Mouse (Mus musculus) mature B cell (primary cell): ENCODE measurements around the gene Pygm.

ENCODE experiments used
- in situ Hi-C: fragments of 300-500 bp; cut with MboI; formaldehyde crosslinking; loops from 2 replicates; pipeline ENCODE4 v1.14.3; 2019

The Pygm gene

GRCm38 (mm10) chr19:6352107-6352505 is 32.1 kb upstream of the Pygm start:
- in situ Hi-C loops, result no loop called here

- in situ Hi-C loops, result no loop called here
These were observed 30.2 kb upstream of the Pygm start for GRCm38 (mm10) chr19:6354030-6354429.

DNA sequence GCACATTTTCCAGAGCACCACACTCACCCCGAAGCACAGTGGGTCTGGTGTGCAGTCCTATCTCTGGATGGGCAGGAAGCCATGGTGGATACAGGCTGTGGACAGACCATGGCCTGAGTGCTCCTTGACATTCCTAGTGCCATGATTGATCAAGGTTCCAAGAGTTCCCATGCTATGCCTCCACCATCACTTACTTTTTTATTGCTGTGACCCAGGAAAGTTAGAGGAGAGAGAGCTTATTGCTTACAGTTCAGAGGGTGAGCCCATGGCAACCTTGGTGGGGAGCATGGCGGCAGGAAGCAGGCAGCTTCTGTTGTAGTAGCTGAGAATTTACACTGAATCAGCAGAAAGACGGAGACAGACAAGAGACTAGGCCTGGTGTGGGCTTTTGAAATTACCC is 22.9 kb upstream of the Pygm start:
- in situ Hi-C loops, result no loop called here

DNA sequence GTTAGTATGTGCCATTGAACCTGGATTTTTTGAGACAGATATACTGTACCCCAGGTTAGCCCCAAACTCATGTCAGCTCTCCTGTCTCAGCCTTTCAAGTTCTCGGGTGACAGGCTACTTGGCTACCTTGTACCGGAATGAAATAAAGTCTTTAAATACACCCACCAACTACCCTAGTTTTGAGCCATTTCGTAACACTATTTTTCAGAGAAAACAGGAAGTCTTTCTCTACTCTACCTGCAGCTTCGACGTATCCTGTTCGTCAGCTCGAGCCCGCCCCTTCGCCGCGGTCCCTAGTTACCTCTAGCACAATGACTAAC is 21.1 kb upstream of the Pygm start:
- in situ Hi-C loops, result no loop called here

GRCm38 (mm10) chr19:6363411-6364240 is 20.6 kb upstream of the Pygm start, which contains the start of gene Sf1:
TSS of gene Sf1 (plus strand) at chr19:6363690.
- in situ Hi-C loops, result no loop called here

DNA sequence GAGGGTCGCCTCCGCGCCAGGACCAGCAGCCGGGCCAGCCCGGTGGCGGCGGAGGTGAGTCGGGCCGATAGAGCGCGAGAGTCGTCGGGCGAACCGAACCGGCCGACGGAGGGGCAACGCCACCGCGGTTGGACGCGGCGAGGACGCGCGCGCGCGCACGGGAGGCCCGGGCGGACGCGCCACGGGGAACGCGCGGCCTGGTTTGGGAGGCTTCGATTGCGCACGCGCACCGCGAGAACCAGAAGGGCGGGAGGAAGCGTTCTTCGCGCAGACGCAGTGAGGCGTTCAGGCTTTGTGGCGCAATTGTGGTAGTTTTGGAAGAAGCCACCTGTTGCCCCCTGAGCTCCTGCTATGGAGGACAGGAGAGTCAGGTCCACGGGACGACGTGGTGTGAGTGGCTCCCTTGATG is 19.9 kb upstream of the Pygm start:
- in situ Hi-C loops, result no loop called here

DNA sequence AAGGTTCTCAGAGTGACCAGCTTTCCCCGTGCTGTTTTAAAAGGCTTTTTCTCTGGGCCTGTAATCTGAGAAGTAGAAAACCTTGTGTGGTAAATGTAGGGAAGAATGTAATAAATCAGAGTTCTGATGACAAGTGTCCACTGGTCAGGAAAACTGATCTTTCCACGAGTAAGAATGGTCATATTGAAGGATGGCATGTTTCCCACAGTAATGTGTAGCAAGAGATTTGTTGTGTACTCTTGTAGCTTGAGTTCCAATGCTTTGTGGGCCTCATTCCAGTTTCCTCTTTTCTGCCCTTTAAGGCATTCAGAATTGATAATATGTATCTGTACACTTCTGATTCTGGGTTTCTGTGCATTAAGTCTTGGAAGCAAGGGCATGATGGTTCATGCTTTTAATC is 19.4 kb upstream of the Pygm start:
- in situ Hi-C loops, result no loop called here

- in situ Hi-C loops, result no loop called here
These were observed 14.0 kb upstream of the Pygm start for GRCm38 (mm10) chr19:6370175-6370574.

DNA sequence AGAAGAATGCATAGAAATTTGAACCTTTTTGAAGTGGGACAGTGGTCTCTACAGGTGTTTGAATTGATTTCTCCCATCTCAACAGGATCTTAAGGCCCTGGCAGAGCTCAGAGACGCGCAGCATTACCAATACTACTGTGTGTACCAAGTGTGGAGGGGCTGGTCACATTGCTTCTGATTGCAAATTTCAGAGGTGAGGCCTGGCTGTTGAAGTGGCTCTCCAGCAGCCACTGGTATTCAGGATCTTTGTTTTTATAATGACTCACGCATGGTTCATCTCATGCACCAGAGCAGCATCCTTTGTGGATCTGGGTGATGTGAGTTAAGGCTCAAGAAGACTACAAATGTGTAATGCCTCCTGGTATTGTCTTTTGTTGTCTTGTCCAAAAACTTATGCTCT is 11.8 kb upstream of the Pygm start:
- in situ Hi-C loops, result no loop called here

DNA sequence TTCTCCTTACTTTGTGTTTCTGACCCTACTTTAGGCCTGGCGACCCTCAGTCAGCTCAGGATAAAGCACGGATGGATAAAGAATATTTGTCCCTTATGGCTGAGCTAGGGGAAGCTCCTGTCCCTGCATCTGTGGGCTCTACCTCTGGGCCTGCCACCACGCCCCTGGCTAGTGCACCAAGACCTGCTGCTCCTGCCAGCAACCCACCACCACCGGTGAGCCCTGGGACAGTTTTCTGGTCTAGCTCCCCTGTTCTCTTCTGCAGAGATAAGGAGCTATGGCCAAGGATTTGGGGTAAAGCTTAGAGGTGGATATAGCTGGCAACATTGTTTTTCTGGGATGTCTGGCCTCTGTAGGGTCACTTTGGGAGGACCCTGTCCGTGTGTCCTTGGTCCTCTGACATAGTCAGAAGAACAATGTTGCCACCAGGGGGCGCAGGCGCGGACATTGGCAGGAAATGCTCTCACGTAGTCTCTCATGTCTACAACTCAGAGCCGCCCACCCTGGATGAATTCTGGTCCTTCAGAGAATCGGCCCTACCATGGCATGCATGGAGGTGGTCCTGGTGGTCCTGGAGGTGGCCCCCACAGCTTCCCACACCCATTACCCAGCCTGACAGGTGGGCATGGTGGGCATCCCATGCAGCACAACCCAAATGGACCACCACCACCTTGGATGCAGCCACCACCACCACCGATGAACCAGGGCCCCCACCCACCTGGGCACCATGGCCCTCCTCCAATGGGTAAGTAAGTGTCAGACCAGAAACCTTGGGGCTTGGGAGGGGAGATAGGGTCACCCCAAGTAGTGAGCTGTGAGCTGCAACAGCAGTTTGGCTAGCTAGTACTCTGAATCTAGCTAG is 10.4 kb upstream of the Pygm start:
- in situ Hi-C loops, result no loop called here

GRCm38 (mm10) chr19:6374571-6374970 is 9.6 kb upstream of the Pygm start:
- in situ Hi-C loops, result no loop called here

DNA sequence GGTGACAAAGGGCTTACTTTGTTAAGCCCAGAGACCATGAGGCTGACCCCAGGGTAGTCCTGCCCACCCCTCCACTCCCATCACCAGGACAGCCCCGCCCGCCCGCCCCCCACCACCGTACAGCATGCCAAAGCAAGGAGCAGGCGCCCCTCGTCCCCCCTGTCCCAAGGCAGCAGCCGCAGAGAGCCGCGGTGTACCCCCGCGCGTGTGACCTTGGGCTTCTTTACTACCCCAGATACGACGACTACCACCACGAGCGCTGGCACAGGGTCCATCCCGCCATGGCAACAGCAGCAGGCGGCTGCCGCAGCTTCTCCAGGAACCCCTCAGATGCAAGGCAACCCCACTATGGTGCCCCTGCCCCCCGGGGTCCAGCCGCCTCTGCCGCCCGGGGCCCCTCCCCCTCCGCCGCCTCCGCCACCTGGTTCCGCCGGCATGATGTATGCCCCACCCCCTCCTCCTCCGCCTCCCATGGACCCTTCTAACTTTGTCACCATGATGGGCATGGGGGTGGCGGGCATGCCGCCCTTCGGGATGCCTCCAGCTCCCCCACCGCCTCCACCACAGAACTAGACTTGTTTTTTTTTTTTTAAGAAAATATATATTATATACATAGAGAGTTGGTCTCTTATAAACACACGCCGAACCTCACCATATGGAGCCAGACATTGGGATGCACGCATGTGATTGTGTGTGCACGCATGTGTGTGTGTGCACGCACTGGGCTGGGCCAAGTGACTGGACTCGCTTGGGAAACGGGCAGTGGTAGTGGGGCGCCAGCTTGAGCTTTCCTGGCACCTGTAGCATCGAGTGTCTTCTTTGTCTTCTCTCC is 8.6 kb upstream of the Pygm start:
- in situ Hi-C loops, result no loop called here

GRCm38 (mm10) chr19:6376255-6376564 is 8.0 kb upstream of the Pygm start:
- in situ Hi-C loops, result no loop called here

GRCm38 (mm10) chr19:6376643-6377042 is 7.6 kb upstream of the Pygm start:
- in situ Hi-C loops, result no loop called here

GRCm38 (mm10) chr19:6377327-6378040 is 6.7 kb upstream of the Pygm start:
- in situ Hi-C loops, result no loop called here

GRCm38 (mm10) chr19:6380411-6381166 is 3.6 kb upstream of the Pygm start:
- in situ Hi-C loops, result no loop called here

DNA sequence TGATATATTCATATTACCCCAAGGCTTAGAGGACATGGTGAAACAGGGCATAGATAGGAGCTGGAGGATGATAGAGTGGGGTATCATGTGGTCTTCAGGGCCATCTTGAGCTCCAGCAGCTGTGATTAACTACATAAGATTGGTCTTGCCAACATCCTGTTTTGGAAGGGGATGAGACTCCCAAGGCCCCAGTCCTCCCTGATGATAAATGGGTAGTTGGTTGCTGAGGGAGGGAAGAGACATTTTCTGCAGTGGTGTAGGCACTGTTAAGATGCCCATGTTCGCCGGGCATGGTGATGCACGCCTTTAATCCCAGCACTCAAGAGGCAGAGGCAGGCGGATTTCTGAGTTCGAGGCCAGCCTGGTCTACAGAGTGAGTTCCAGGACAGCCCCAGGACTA is 3.0 kb upstream of the Pygm start:
- in situ Hi-C loops, result no loop called here

- in situ Hi-C loops, result no loop called here
These were observed 1.8 kb upstream of the Pygm start for GRCm38 (mm10) chr19:6382323-6382924.

GRCm38 (mm10) chr19:6383470-6383869 is 729 bp upstream of the Pygm start:
- in situ Hi-C loops, result no loop called here

GRCm38 (mm10) chr19:6384954-6385353 is 755 bp downstream of the Pygm start:
- in situ Hi-C loops, result no loop called here

GRCm38 (mm10) chr19:6385419-6385818 is 1.2 kb downstream of the Pygm start:
- in situ Hi-C loops, result no loop called here
